Mouse (Mus musculus): Measurements from ENCODE around the gene Itpkc. TPM values are rescaled to one million over a fixed set of nuclear protein-coding genes. Genes with fewer than 3 reads are reported as not detected.

The Itpkc gene
- total RNA-seq, 2 experiments from 2014 or later, result 1.7 to 2.7 TPM

DNA sequence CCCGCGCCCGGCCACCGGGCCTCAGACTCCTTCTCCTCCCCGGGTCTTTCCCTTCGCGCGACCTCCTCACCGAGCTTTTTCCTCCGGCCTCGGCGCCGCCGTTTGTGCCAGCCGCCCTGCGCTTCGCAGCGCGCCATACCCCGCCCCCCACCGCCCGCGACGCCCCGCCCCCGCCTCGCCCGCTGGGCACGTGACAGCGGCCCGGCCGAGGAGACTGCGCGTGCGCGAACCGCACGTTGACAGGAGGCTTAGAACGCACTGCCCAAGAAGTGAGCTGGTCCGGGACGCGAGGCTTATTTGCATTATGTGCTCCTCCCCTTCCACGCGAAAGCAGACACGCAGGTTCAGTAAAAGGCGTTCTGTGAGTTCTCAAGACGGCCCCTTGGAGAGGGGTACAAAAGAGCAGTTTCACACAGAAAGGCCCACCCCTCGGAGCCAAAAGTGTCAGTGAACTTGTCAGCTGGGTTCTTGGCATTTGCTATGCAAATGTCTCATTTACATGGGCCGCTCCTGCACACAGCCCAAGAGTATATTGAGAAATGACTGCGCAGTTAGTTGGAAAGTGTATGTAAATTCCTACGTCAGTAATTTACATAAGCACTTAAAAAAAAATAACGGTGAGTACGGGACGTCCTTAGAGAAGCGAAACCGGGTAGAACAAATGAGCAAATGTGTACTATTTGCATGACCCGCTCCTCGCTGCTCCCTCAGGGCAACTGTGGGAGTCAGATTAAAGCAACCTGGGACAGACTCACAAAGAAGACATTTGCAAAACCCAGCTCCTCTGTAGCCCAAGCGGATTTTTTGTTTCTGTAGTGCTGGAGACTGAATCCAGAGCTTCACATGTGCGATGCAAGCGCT lies 61.6 kb downstream of the Itpkc start, which contains the start of gene Egln2:
Gene Egln2 (minus strand): TSS at position 189 of the 861 bp plus-strand sequence.
- ATAC-seq (replicated peaks; ENCODE audit: poor library complexity), result peak; percentile 66

DNA sequence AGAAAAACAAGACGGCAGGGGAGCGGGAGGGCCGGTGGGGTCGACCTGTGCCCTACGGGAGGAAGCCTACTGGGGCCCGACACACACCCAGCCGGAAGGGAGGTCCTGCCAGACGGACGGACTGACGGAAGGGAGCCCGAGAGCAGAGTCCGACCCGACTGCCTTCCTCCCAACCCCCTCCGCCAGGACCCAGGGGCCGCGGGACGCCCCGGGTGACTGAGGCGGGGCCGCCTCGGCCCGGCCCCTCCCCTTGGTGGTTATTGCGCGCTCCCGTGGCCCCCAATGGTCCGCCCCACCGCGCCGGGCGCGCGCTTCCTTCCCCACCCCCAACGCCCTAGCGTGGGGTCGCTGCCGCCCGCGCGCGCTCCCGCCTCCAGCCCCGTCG lies 62.2 kb downstream of the Itpkc start:
- peak; percentile 66 for ATAC-seq (replicated peaks; ENCODE audit: poor library complexity)

DNA sequence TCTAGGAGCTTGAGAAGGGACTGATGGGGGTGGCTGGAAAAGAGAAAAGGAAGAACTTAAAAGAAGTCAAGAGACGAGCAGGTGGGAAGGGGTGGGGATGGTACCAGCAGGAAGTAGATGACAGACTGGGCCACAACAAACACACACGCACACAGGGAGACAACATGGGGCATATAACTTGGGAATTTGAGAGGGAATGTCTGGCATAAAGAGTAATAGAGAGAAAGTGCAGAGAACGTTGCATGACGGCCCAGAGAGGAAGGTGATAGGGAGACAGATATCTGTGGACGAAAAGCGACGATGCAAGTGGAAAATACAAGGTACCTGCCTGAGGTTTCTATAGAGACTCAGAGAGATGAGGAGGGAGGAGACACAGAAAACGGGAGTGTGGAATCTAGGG lies 62.8 kb downstream of the Itpkc start:
- no peak for ATAC-seq (replicated peaks; ENCODE audit: poor library complexity)

DNA sequence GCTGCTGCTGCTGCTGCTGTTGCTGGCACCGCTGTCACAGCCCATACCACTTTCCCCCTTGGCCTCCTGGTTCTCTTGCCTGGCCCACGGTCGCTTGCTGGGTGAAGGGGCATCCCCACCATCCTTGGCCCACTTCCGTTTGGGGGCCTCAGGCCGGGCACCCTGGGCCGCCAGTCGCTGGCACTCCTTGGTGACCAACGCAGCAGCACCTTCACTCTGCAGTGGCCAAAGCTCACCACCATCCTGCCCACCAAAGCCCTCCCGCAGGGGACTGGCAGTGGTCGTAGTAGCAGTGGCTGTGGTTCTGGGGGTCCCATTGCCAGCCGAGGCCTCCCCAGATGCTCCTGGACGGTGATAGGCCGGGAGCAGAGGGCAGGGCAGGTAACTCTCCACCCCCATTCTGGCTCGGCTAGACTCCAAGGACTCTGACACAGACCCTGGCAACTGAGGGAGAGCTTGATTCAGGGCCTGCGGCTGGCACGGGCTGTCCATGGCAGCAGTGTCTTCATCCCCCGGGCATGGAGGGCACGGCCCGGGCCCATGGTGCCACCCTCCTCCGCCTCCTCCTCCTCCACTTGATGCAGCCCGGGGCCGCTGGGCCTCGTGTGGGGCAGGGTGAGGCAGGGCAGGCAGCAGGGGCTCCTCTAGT lies 63.3 kb downstream of the Itpkc start:
- no peak for ATAC-seq (replicated peaks; ENCODE audit: poor library complexity)

DNA sequence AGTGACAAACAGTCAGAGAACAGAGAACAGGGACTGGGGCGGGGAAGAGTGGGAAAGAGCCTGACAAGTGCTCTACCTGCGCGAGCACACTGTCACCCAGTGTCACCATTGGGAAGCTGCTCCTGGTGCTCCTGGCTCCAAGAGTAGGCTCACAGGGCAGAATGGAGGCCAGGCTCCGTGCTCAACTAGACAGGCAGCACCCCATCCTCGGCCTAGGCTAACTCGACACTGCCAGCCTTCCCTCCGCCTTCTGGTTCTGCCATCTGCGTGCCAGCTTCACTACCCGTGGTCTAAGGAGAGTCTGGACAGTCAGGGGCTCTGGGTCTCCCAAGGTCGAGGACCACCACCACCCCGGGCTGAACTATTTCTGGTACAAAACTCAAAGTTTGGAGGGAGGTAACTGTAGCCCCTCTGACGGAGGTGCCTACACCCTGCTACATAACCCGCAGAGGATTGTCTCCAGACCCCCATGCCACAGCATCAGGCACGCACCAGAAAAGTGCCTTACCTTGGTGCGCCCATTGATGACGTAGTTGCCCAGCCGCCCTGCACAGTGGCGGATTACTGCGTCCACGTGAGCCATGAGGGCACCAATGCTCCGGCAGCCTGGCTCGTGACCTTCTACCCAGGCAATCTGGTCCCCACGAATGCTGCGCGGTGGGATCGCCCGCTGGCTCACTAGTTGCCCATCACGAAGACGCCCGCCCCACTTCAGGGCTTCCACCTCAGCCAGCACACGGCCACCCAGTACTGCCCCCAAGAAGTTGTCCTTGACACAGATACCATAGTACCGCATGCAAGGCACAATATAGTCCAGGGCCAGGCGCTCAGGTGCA lies 64.1 kb downstream of the Itpkc start:
- ATAC-seq (replicated peaks; ENCODE audit: poor library complexity), result no peak

DNA sequence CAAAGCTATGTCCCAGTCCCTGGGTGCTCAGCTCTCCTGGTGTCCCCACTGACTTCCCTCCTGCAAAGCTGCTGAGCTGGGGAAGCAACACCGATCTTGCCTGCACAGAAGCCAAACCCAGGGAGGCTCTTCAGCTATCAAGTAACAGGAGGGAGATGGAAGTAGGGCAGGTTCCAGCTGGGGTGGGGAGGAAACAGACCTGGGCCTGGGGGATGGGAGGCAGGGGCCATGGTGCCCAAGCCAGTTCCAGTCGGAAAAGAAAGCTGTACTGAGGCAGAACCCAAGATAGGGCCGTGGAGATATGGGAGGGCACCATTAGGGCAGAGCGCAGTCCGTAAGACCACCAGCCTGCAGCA lies 65.0 kb downstream of the Itpkc start:
- no peak for ATAC-seq (replicated peaks; ENCODE audit: poor library complexity)

DNA sequence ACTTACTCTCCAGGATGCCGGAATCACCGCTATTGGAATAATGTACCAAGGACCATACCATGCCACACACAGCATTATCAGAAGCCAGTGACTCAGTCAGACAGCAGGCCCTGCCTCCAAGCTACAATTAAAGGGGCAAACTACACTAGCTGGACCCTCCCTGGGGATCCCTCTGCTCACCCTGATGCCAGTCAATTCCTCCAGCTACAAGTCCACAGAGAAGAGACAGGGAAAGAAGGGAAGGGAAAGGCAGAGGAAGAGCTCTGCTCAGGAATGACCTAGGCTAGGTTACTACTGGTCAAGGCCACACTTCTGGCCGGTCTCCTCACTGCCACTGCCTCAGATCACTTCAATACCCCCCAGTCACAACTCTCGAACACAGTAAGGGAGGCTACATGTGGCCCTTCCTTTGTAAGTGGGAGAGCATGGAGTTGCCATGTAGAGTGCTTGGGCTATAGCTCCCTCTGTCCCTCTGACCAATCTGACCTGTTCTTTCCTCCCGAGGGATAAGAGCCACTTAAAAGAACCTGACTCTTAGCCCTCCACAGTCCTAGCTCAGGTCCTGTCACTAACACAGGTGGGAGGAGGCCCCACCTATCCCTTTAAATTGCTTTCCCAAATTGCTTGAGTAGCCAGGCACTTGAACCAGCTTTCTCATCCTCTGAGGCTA lies 65.5 kb downstream of the Itpkc start:
- ATAC-seq (replicated peaks; ENCODE audit: poor library complexity), result no peak

DNA sequence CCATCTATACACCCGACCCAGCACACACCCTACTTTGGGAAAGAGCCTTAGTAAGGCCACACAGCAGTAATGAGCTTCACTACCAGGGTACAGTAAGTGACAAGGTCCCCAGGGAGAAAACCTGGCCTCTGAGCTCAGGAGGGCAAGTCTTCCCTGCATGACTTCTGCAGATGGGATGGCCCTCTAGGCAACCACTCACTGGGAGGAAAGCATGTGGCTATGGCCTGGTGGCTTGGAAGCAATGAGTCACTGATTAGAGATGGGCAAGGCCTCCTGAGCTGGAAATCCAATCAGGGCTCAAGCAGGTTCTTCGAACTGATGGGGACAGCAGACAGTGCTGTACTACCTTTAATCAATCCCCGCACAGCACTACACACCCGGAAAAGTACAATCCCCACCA lies 66.7 kb downstream of the Itpkc start:
- no peak for ATAC-seq (replicated peaks; ENCODE audit: poor library complexity)

DNA sequence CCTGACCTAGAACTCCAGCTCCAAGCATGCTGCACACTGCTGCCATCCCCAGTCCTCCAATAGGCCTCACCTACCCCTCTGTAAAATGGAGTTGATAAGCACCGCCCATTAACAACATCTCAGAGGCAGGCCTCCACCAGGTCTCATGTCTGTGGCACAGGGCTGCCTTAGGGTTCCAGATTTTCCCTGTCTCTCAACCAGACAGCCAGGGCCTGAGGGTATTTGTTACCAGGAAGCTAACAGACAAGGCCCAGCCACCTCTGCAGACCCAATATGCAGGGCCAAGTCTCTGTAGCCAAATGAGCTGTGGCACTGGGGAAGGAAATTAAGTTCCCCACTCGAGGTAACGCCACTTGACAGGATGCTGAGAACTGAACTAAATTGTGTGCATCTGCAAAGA lies 67.5 kb downstream of the Itpkc start:
- no peak for ATAC-seq (replicated peaks; ENCODE audit: poor library complexity)

DNA sequence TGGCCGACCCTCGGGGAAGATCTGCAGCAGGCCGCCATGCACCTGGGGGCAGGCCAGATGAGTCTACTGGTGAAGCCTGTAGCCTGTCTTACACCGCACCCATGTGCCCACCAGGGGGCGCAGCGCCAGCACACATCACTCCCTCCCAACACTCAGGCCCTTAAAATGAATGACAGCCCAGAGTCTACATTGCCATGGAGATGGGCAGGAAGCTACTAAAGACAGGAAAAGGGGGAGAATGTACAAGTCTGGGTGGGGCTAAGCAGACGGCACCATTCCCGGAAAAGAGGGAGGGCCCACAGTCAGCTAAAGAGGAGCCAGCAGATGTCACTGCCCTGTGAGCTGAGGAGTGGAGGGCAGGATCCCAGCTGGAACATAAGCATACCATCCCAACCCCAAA lies 68.6 kb downstream of the Itpkc start:
- ATAC-seq (replicated peaks; ENCODE audit: poor library complexity), result peak; percentile 96

DNA sequence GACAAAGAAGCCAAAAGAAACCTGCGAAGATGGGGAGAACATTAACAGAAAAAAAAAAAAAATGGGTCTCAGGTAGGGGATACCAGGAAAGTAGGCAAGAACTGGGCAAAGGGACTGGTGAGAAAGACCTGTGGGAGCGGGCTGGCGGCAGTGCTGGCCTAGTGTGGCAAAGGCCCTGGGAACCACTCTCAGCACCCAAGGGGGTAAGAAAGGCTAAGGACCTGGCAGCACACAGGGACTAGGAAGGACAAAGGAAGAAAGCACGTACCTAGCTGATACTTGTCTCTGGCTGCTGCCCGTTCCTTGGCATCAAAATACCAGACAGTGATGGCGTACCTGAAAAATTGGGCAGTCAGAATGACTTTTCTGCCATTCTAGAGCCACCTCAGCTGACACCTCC lies 69.2 kb downstream of the Itpkc start:
- no peak for ATAC-seq (replicated peaks; ENCODE audit: poor library complexity)

DNA sequence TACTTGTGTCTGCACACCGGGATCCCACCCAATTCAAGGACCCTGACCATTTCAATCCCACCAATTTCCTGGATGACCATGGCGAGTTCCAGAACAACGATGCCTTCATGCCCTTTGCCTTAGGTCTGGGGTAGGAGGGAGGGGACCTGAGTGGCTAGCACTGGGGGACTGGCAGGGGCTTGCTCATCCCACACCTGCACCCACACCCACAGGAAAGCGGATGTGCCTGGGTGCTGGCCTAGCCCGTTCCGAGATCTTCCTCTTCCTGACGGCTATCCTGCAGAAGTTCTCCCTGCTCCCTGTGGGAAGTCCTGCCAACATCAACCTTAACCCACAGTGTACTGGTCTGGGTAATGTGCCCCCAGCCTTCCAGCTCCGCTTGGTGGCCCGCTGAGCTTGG lies 70.3 kb downstream of the Itpkc start:
- no peak for ATAC-seq (replicated peaks; ENCODE audit: poor library complexity)

Other genes with a start within 250 kb of the Itpkc start
- gene Cyp2a12, start 199.6 kb downstream of the Itpkc start, total RNA-seq (2015), result not detected in 2 replicates
- gene Cyp2a12, start 199.6 kb downstream of the Itpkc start, total RNA-seq (2017), result not detected in 2 replicates
- not detected in 2 replicates for gene Cyp2f2, start 108.8 kb downstream of the Itpkc start, total RNA-seq (2015)
- gene Cyp2f2, start 108.8 kb downstream of the Itpkc start, total RNA-seq (2017), result not detected in 2 replicates
- not detected in 2 replicates for gene Cyp2t4, start 74.9 kb downstream of the Itpkc start, total RNA-seq (2015)
- gene Cyp2t4, start 74.9 kb downstream of the Itpkc start, total RNA-seq (2017), result not detected in 2 replicates
- 7.8 and 7.9 TPM in 2 replicates for gene Egln2, start 61.9 kb downstream of the Itpkc start, total RNA-seq (2015)
- 26.2 and 26.3 TPM in 2 replicates for gene Egln2, start 61.9 kb downstream of the Itpkc start, total RNA-seq (2017)
- 43.2 and 43.5 TPM in 2 replicates for gene Rab4b, start 49.8 kb downstream of the Itpkc start, total RNA-seq (2015)
- gene Rab4b, start 49.8 kb downstream of the Itpkc start, total RNA-seq (2017), result 8.5 and 9.8 TPM in 2 replicates
- not detected in 2 replicates for gene Gm21983, start 47.6 kb downstream of the Itpkc start, total RNA-seq (2015)
- gene Gm21983, start 47.6 kb downstream of the Itpkc start, total RNA-seq (2017), result not detected in 2 replicates
- 0.24 TPM in 1 of 2 replicates, not detected in the other for gene Mia, start 47.5 kb downstream of the Itpkc start, total RNA-seq (2015)
- gene Mia, start 47.5 kb downstream of the Itpkc start, total RNA-seq (2017), result not detected in 2 replicates
- gene BC024978, start 32.9 kb downstream of the Itpkc start, total RNA-seq (2015), result 6.0 and 6.1 TPM in 2 replicates
- 0.58 and 1.0 TPM in 2 replicates for gene BC024978, start 32.9 kb downstream of the Itpkc start, total RNA-seq (2017)
- gene Snrpa, start 32.4 kb downstream of the Itpkc start, total RNA-seq (2015), result 206 and 215 TPM in 2 replicates
- gene Snrpa, start 32.4 kb downstream of the Itpkc start, total RNA-seq (2017), result 88.4 and 96.6 TPM in 2 replicates
- 8.4 and 11.8 TPM in 2 replicates for gene Coq8b, start 4.4 kb upstream of the Itpkc start, total RNA-seq (2015)
- 10.9 and 14.8 TPM in 2 replicates for gene Coq8b, start 4.4 kb upstream of the Itpkc start, total RNA-seq (2017)
- gene Numbl, start 29.8 kb upstream of the Itpkc start, total RNA-seq (2015), result 0.37 and 1.3 TPM in 2 replicates
- 0.57 and 0.83 TPM in 2 replicates for gene Numbl, start 29.8 kb upstream of the Itpkc start, total RNA-seq (2017)
- 0.05 TPM in 1 of 2 replicates, not detected in the other for gene Ltbp4, start 109.0 kb upstream of the Itpkc start, total RNA-seq (2015)
- not detected in 2 replicates for gene Ltbp4, start 109.0 kb upstream of the Itpkc start, total RNA-seq (2017)
- gene Shkbp1, start 127.4 kb upstream of the Itpkc start, total RNA-seq (2015), result 18.8 and 23.9 TPM in 2 replicates
- gene Shkbp1, start 127.4 kb upstream of the Itpkc start, total RNA-seq (2017), result 10.7 and 11.0 TPM in 2 replicates
- gene Gm20479, start 128.8 kb upstream of the Itpkc start, total RNA-seq (2015), result not detected in 2 replicates
- not detected in 2 replicates for gene Gm20479, start 128.8 kb upstream of the Itpkc start, total RNA-seq (2017)
- 0.02 and 0.07 TPM in 2 replicates for gene Sptbn4, start 219.0 kb upstream of the Itpkc start, total RNA-seq (2015)
- gene Sptbn4, start 219.0 kb upstream of the Itpkc start, total RNA-seq (2017), result not detected in 2 replicates
- 31.8 and 53.4 TPM in 2 replicates for gene Blvrb, start 219.3 kb upstream of the Itpkc start, total RNA-seq (2015)
- 21.2 and 30.2 TPM in 2 replicates for gene Blvrb, start 219.3 kb upstream of the Itpkc start, total RNA-seq (2017)
- 2.5 and 2.9 TPM in 2 replicates for gene Sertad3, start 245.1 kb upstream of the Itpkc start, total RNA-seq (2015)
- gene Sertad3, start 245.1 kb upstream of the Itpkc start, total RNA-seq (2017), result 6.1 and 7.6 TPM in 2 replicates